Mouse (Mus musculus) liver, adult 2 months (tissue): Measurements from ENCODE around the gene Dpy19l1. TPM values are rescaled to one million over a fixed set of nuclear protein-coding genes. Genes with fewer than 3 reads are reported as not detected.

Experiments
- DNase-seq: peaks from one replicate; pipeline ENCODE4 v3.0.0-alpha.2; 2011; ENCODE audit warnings: low read depth, low spot score; ENCODE audit errors: extremely low read depth
- H3K27ac ChIP-seq: fragments of 200-500 bp; replicated peaks from 2 replicates; pipeline ENCODE4 v1.5.1; 2012; ENCODE audit warnings: low read depth, mild to moderate bottlenecking, control low read depth, inconsistent platforms, low read length; ENCODE audit not compliant: insufficient read depth
- H3K27me3 ChIP-seq: fragments of 200-500 bp; 2 replicates; pipeline ENCODE4 v1.6.1; 2012; ENCODE audit warnings: mild to moderate bottlenecking, moderate library complexity, low read length, inconsistent platforms; ENCODE audit not compliant: control insufficient read depth, insufficient read depth
- H3K36me3 ChIP-seq: fragments of 200-500 bp; 2 replicates; pipeline ENCODE4 v1.6.1; 2012; ENCODE audit warnings: low read length, inconsistent platforms; ENCODE audit not compliant: control insufficient read depth, insufficient read depth
- H3K4me1 ChIP-seq: fragments of 200-500 bp; 2 replicates; pipeline ENCODE4 v1.6.1; 2011; ENCODE audit warnings: low read length; ENCODE audit not compliant: control insufficient read depth, insufficient read depth
- H3K4me3 ChIP-seq: fragments of 200-500 bp; 2 replicates; pipeline ENCODE4 v1.5.1; 2011; ENCODE audit warnings: low read depth, mild to moderate bottlenecking, control low read depth, low read length, moderate library complexity; ENCODE audit not compliant: insufficient read depth
- H3K79me2 ChIP-seq: fragments of 200-500 bp; 2 replicates; pipeline ENCODE4 v1.6.1; 2012; ENCODE audit warnings: inconsistent platforms, mild to moderate bottlenecking, low read length, moderate library complexity; ENCODE audit not compliant: control insufficient read depth, insufficient read depth
- H3K9ac ChIP-seq: fragments of 200-500 bp; 2 replicates; pipeline ENCODE4 v1.6.1; 2012; ENCODE audit warnings: low read depth, mild to moderate bottlenecking, control low read depth, inconsistent platforms, low read length
- CTCF ChIP-seq: fragments of 200-500 bp; IDR thresholded peaks from 2 replicates; pipeline ENCODE4 v1.5.1; 2011; ENCODE audit warnings: low read depth, low read length, control low read depth
- POLR2A ChIP-seq: fragments of 200-500 bp; IDR thresholded peaks from 2 replicates; pipeline ENCODE4 v1.6.1; 2011; ENCODE audit warnings: low read length, control low read depth; ENCODE audit not compliant: insufficient read depth; ENCODE audit errors: extremely low read depth
- WGBS: fragments of 180-500 bp; shearing (Covaris S2); methylation state at CpG from one replicate; pipeline ENCODE4 v1.1.7; 2018; 5-methylcytosine and 5-hydroxymethylcytosine counted together
- polyA plus RNA-seq: library from polyadenylated mRNA; depleted of rRNA; stranded (reverse); fragments of >200 nt; gene quantifications from 2 replicates; pipeline ENCODE4 v1.2.3, GENCODE M21; 2012; rRNA removed
- total RNA-seq: library from RNA; depleted of rRNA; stranded (reverse); fragments of >200 nt; gene quantifications from 2 replicates; pipeline ENCODE4 v1.2.3, GENCODE M21; 2014; rRNA removed

The Dpy19l1 gene
- total and polyA plus RNA-seq, 2 experiments = 10.1 to 29.0 TPM

DNA sequence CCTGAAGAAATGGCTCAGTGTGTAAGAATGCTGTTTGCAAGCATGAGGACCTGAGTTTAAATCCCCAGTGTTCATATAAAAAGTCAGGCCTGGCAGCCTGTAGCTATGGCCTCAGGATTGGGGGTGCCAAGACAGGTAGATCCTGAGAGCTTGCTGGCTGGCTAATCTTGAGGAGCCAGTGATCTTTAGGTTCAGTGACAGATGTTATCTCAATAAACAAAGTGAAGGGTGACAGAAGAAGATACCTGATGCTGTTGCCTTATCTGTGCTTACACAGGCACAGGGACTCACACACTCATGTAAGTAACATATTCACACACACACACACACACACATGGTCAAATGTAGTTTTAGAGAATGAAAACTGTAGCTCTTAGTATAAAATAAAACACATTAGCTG, 115.7 kb downstream of the Dpy19l1 start:
- H3K36me3 ChIP-seq = no peaks in the 10 kb centered on the region
- H3K27ac ChIP-seq = no peak overlapping the region
- no peaks in the 10 kb centered on the region for H3K79me2 ChIP-seq
- H3K4me3 ChIP-seq = no peak overlapping the region
- no peaks in the 10 kb centered on the region for H3K4me1 ChIP-seq
- H3K9ac ChIP-seq = no peak overlapping the region
- no peaks in the 10 kb centered on the region for H3K27me3 ChIP-seq
- TF ChIP-seq CTCF (no peak), POLR2A (no peak)
- no peak for DNase-seq

DNA sequence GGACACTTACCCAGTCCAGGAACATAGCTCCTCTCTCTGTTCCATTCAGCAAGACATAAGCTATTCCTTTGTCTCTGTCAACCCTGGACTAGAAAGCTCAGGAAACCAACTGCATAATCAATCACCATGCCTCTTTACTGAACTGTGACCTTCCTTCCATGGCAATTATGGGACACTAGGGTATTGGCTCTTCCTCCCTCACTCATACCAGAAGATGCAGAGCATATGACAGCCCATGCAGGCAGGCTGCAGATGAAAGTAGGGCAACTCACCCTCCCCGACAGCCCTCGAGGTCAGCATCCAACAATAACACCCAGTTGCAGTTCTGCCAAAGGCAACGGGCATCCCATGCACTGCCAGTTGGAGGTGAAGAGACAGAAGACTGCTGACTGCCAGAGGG, 123.6 kb downstream of the Dpy19l1 start:
- Histone ChIP-seq H3K4me1 (no peaks in the 10 kb centered on the region), H3K27me3 (no peaks in the 10 kb centered on the region), H3K9ac (no peak overlapping the region), H3K27ac (no peak overlapping the region), H3K36me3 (no peaks in the 10 kb centered on the region), H3K4me3 (no peak overlapping the region), H3K79me2 (no peaks in the 10 kb centered on the region)
- peak; percentile 9 for DNase-seq
- 19% methylated on average over 3 of the region's 3 CpGs for WGBS
- TF ChIP-seq CTCF (no peak), POLR2A (no peak)

DNA sequence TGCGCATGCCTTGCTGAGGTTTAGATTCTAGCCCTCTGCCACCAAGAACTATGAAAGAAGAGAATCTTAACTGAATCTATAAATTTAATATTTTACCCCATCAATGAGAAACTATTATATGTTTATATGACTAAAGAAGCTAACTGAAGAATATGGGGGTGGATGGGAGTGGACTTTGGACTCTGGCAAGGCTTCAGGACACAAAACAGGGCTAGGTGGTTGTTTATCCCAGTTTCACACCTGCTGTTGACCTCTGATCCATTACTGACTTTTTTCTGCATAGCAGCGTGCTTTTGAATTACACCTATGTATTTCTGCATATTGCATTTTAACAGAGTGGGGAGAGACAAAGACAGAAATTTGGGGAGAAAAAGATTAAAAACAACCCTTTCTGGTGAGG, 124.1 kb downstream of the Dpy19l1 start:
- Histone ChIP-seq H3K36me3 (no peaks in the 10 kb centered on the region), H3K4me3 (no peak overlapping the region), H3K27me3 (no peaks in the 10 kb centered on the region), H3K27ac (no peak overlapping the region), H3K9ac (no peak overlapping the region), H3K4me1 (no peaks in the 10 kb centered on the region), H3K79me2 (no peaks in the 10 kb centered on the region)
- peak; percentile 58 for DNase-seq
- TF ChIP-seq CTCF = no peak
- no peak for TF ChIP-seq POLR2A
- WGBS = 60% methylated on average over 2 of the region's 2 CpGs

Other genes starting within 250 kb of the Dpy19l1 start
- gene Cypt4, start 122.1 kb upstream of the Dpy19l1 start, total RNA-seq = not detected in 2 replicates
- gene Cypt4, start 122.1 kb upstream of the Dpy19l1 start, polyA plus RNA-seq = not detected in 2 replicates
- gene Dpy19l2, start 193.2 kb upstream of the Dpy19l1 start, total RNA-seq = not detected in 2 replicates
- not detected in 2 replicates for gene Dpy19l2, start 193.2 kb upstream of the Dpy19l1 start, polyA plus RNA-seq